ENCODE assay signal across 8 mouse cellular contexts in genomic region chr15:79348651-79349050, GRCm38 (mm10). TPM values are rescaled to one million over a fixed set of nuclear protein-coding genes. Genes with fewer than 3 reads are reported as not detected.
DNase-seq lines count a peak whose midpoint lies in the region; ATAC-seq and TF ChIP-seq lines count a peak whose summit lies in the region.

No protein-coding gene starts in this region.

- H3K27ac ChIP-seq in heart, embryonic 12.5 days (ENCODE audit: poor library complexity, severe bottlenecking) = peak overlapping the region; percentile 94
- H3K27ac ChIP-seq in MEL (ENCODE audit: control insufficient read depth, low read depth, low read length) = no peak overlapping the region
- H3K27ac ChIP-seq in hindbrain, embryonic 12.5 days = no peak overlapping the region
- no peak overlapping the region for H3K27ac ChIP-seq in midbrain, embryonic 11.5 days (ENCODE audit: low read depth, low read length)

- no peaks in the 10 kb centered on the region for H3K36me3 ChIP-seq in heart, embryonic 12.5 days
- H3K36me3 ChIP-seq in MEL (ENCODE audit: control insufficient read depth in 1 of 2, insufficient read depth in 2 of 2, low read length in 2 of 2) = no peaks in the 10 kb centered on the region
- H3K36me3 ChIP-seq in hindbrain, embryonic 12.5 days = no peaks in the 10 kb centered on the region
- H3K36me3 ChIP-seq in midbrain, embryonic 11.5 days (ENCODE audit: control insufficient read depth, insufficient read depth, low read length) = no peaks in the 10 kb centered on the region

- no peak for DNase-seq in heart, postnatal 36 days
- no peak for DNase-seq in MEL (ENCODE audit: low read depth, low spot score)
- DNase-seq in midbrain, embryonic 11.5 days (ENCODE audit: low spot score, missing footprints) = no peak
- no peak for DNase-seq in thymus, postnatal 25 days
- no peak for DNase-seq in testis, postnatal 14 days (ENCODE audit: low spot score)
- no peak for DNase-seq in spleen, postnatal 36 days (ENCODE audit: low spot score in 2 of 2)

- no peaks in the 10 kb centered on the region; the same call in 1 of the 2 replicates for H3K79me2 ChIP-seq in MEL (ENCODE audit: control insufficient read depth, insufficient read depth, low read length, poor library complexity)

- H3K4me3 ChIP-seq in heart, embryonic 12.5 days = peak overlapping the region; percentile 66
- H3K4me3 ChIP-seq in MEL (ENCODE audit: control insufficient read depth in 1 of 2, insufficient read depth in 1 of 2, low read depth in 2 of 2, low read length in 2 of 2) = peak overlapping the region; percentile 83 to 98
- peak overlapping the region; percentile 73; the same call in 1 of the 2 replicates for H3K4me3 ChIP-seq in hindbrain, embryonic 12.5 days
- H3K4me3 ChIP-seq in midbrain, embryonic 11.5 days (ENCODE audit: low read depth, low read length) = peak overlapping the region; percentile 76

- no peaks in the 10 kb centered on the region for H3K9me3 ChIP-seq in heart, embryonic 12.5 days (replicated peaks)
- H3K9me3 ChIP-seq in MEL (replicated peaks; ENCODE audit: insufficient read depth, low read length) = no peaks in the 10 kb centered on the region
- no peaks in the 10 kb centered on the region for H3K9me3 ChIP-seq in hindbrain, embryonic 12.5 days (replicated peaks)
- H3K9me3 ChIP-seq in midbrain, embryonic 11.5 days (ENCODE audit: control insufficient read depth, low read length) = no peaks in the 10 kb centered on the region

- peaks cover 29% of the 10 kb centered on the region for H3K4me1 ChIP-seq in heart, embryonic 12.5 days (replicated peaks)
- peaks cover 4 to 8% of the 10 kb centered on the region in 2 experiments; a peak in 2 of 4 replicates for H3K4me1 ChIP-seq in MEL (ENCODE audit: control insufficient read depth in 1 of 2, insufficient read depth in 2 of 2, low read length in 2 of 2)
- H3K4me1 ChIP-seq in hindbrain, embryonic 12.5 days = peaks cover 16% of the 10 kb centered on the region
- peaks cover 5% of the 10 kb centered on the region; the same call in 1 of the 2 replicates for H3K4me1 ChIP-seq in midbrain, embryonic 11.5 days (ENCODE audit: control insufficient read depth, insufficient read depth, low read length)

- intact Hi-C loops in heart, postnatal 36 days (cut with DNase I) = loop anchor here (2.0 to 5.0 kb wide), 2 partner anchors 20 to 106 kb away; no protein-coding TSS in a partner anchor

- no peak for TF ChIP-seq EP300 in MEL (IDR thresholded peaks at IDR 0.05; ENCODE audit: low read depth in 1 of 2, low read length in 2 of 2)

- H3K9ac ChIP-seq in heart, embryonic 12.5 days = peak overlapping the region; percentile 83
- peak overlapping the region; percentile 80 for H3K9ac ChIP-seq in MEL (ENCODE audit: control insufficient read depth, low read depth, low read length, poor library complexity, severe bottlenecking)
- peak overlapping the region; percentile 3; the same call in 1 of the 2 replicates for H3K9ac ChIP-seq in hindbrain, embryonic 12.5 days
- H3K9ac ChIP-seq in midbrain, embryonic 11.5 days (ENCODE audit: low read length) = no peak overlapping the region

- TF ChIP-seq CTCF in MEL (IDR thresholded peaks at IDR 0.05 in 2 of 3, conservative IDR thresholded peaks at IDR 0.05 in 1 of 3; ENCODE audit: control insufficient read depth in 1 of 3, insufficient read depth in 1 of 3, low read depth in 2 of 3, low read length in 3 of 3, poor library complexity in 1 of 3, severe bottlenecking in 1 of 3) = no peak

- H3K4me2 ChIP-seq in heart, embryonic 12.5 days = peak overlapping the region; percentile 82
- peak overlapping the region; percentile 98 for H3K4me2 ChIP-seq in hindbrain, embryonic 12.5 days (replicated peaks)
- H3K4me2 ChIP-seq in midbrain, embryonic 11.5 days = peak overlapping the region; percentile 99

- TF ChIP-seq RAD21 in MEL (IDR thresholded peaks at IDR 0.05; ENCODE audit: low read depth, low read length) = no peak

- H3K27me3 ChIP-seq in heart, embryonic 12.5 days (replicated peaks) = no peaks in the 10 kb centered on the region
- H3K27me3 ChIP-seq in MEL (ENCODE audit: control insufficient read depth in 1 of 2, insufficient read depth in 2 of 2, low read length in 2 of 2) = no peaks in the 10 kb centered on the region
- peaks cover 24% of the 10 kb centered on the region for H3K27me3 ChIP-seq in hindbrain, embryonic 12.5 days
- peaks cover 6% of the 10 kb centered on the region for H3K27me3 ChIP-seq in midbrain, embryonic 11.5 days (ENCODE audit: control insufficient read depth, insufficient read depth, low read length)

- WGBS in heart, embryonic 12.5 days = 65% methylated on average over 8 of the region's 8 CpGs
- 78% methylated on average over 8 of the region's 8 CpGs for WGBS in hindbrain, embryonic 12.5 days
- WGBS in midbrain, embryonic 11.5 days = 78% methylated on average over 8 of the region's 8 CpGs

- ATAC-seq in heart, embryonic 12.5 days (ENCODE audit: insufficient number of reproducible peaks, low FRiP score) = no peak
- ATAC-seq in hindbrain, embryonic 12.5 days (ENCODE audit: low FRiP score) = peak; percentile 3; the same call in 1 of the 2 replicates
- no peak for ATAC-seq in midbrain, embryonic 11.5 days (ENCODE audit: low FRiP score)

- TF ChIP-seq POLR2A in MEL (IDR thresholded peaks at IDR 0.05; ENCODE audit: control insufficient read depth in 1 of 2, insufficient read depth in 1 of 2, low read depth in 1 of 2, low read length in 2 of 2, poor library complexity in 1 of 2) = no peak

TF ChIP-seq in MEL, 35 proteins besides CTCF, POLR2A, EP300 and RAD21:
- TF ChIP-seq CHD1 (IDR thresholded peaks at IDR 0.05; ENCODE audit: low read depth, low read length) = no peak
- TF ChIP-seq CHD2 (IDR thresholded peaks at IDR 0.05; ENCODE audit: low read length) = no peak
- no peak for TF ChIP-seq GABPA (IDR thresholded peaks at IDR 0.05; ENCODE audit: low read depth, low read length)
- TF ChIP-seq USF2 (IDR thresholded peaks at IDR 0.05; ENCODE audit: borderline replicate concordance in 1 of 2, insufficient read depth in 1 of 2, low read depth in 1 of 2, low read length in 2 of 2) = no peak
- TF ChIP-seq TAL1 (IDR thresholded peaks at IDR 0.05; ENCODE audit: low read length) = no peak
- no peak for TF ChIP-seq E2F4 (IDR thresholded peaks at IDR 0.05; ENCODE audit: borderline replicate concordance, low read depth, low read length)
- no peak for TF ChIP-seq ZKSCAN1 (IDR thresholded peaks at IDR 0.05; ENCODE audit: low read depth, low read length)
- TF ChIP-seq MAFK (IDR thresholded peaks at IDR 0.05; ENCODE audit: borderline replicate concordance, low read depth, low read length) = no peak
- TF ChIP-seq GATA1 (IDR thresholded peaks at IDR 0.05; ENCODE audit: low read depth, low read length) = no peak
- no peak for TF ChIP-seq MYC (IDR thresholded peaks at IDR 0.05; ENCODE audit: low read depth, low read length)
- TF ChIP-seq ZMIZ1 (IDR thresholded peaks at IDR 0.05; ENCODE audit: low read depth, low read length) = no peak
- no peak for TF ChIP-seq POLR2AphosphoS5 (IDR thresholded peaks at IDR 0.05; ENCODE audit: borderline replicate concordance, low read depth, low read length)

RNA-seq across cellular contexts. Expression of gene Maff, which starts 2.2 kb away (rescaled TPM):
- polyA plus RNA-seq in heart, embryonic 12.5 days (2016; fragmentation: Nextera tagmentation; extraction: Ambion mirVana) = 1.9 and 2.6 TPM in 2 replicates
- 10 to 100 TPM in 1 of 2 experiments, 1 to 10 TPM in 1; 9.0 to 10.5 TPM for total RNA-seq in heart, postnatal 36 days (2021)
- 3.3 TPM in 2 replicates for total RNA-seq in MEL (2012; rRNA removed)
- polyA plus RNA-seq in MEL (2012; ENCODE audit: insufficient read depth in 1 of 2, insufficient read length in 2 of 2, low read depth in 1 of 2, low replicate concordance in 2 of 2, missing spikeins in 1 of 2) = 1 to 10 TPM in 1 of 2 experiments, not detected in 1; 5.8 TPM
- polyA plus RNA-seq in hindbrain, embryonic 12.5 days (2016; fragmentation: Nextera tagmentation; extraction: Ambion mirVana) = 1.4 and 1.5 TPM in 2 replicates
- polyA plus RNA-seq in midbrain, embryonic 11.5 days (2014; fragmentation: Nextera tagmentation; extraction: Ambion mirVana) = 1.0 and 2.3 TPM in 2 replicates

RNA-seq across cellular contexts. Expression of gene Pla2g6, which starts 20.5 kb away (rescaled TPM):
- 12.1 and 14.4 TPM in 2 replicates for polyA plus RNA-seq in heart, embryonic 12.5 days (2016; fragmentation: Nextera tagmentation; extraction: Ambion mirVana)
- total RNA-seq in heart, postnatal 36 days (2021) = 1 to 10 TPM; 8.1 to 8.7 TPM
- 11.8 and 12.0 TPM in 2 replicates for total RNA-seq in MEL (2012; rRNA removed)
- 10 to 100 TPM in 1 of 2 experiments, not detected in 1; 24.7 TPM for polyA plus RNA-seq in MEL (2012; ENCODE audit: insufficient read depth in 1 of 2, insufficient read length in 2 of 2, low read depth in 1 of 2, low replicate concordance in 2 of 2, missing spikeins in 1 of 2)
- 36.5 and 38.9 TPM in 2 replicates for polyA plus RNA-seq in hindbrain, embryonic 12.5 days (2016; fragmentation: Nextera tagmentation; extraction: Ambion mirVana)
- 18.4 and 20.6 TPM in 2 replicates for polyA plus RNA-seq in midbrain, embryonic 11.5 days (2014; fragmentation: Nextera tagmentation; extraction: Ambion mirVana)

RNA-seq across cellular contexts. Expression of gene Tmem184b, which starts 54.7 kb away (rescaled TPM):
- 77.2 and 82.3 TPM in 2 replicates for polyA plus RNA-seq in heart, embryonic 12.5 days (2016; fragmentation: Nextera tagmentation; extraction: Ambion mirVana)
- total RNA-seq in heart, postnatal 36 days (2021) = 10 to 100 TPM; 37.0 to 43.0 TPM
- 7.2 and 7.5 TPM in 2 replicates for total RNA-seq in MEL (2012; rRNA removed)
- 10 to 100 TPM in 1 of 2 experiments, not detected in 1; 28.4 TPM for polyA plus RNA-seq in MEL (2012; ENCODE audit: insufficient read depth in 1 of 2, insufficient read length in 2 of 2, low read depth in 1 of 2, low replicate concordance in 2 of 2, missing spikeins in 1 of 2)
- polyA plus RNA-seq in hindbrain, embryonic 12.5 days (2016; fragmentation: Nextera tagmentation; extraction: Ambion mirVana) = 46.2 and 52.0 TPM in 2 replicates
- 25.5 and 33.8 TPM in 2 replicates for polyA plus RNA-seq in midbrain, embryonic 11.5 days (2014; fragmentation: Nextera tagmentation; extraction: Ambion mirVana)
